Mouse (Mus musculus) layer of hippocampus, adult 11-12 months (tissue): ENCODE measurements around the gene Hist1h3f.
"Not testable (repeated sequence)": the region's sequence is repeated elsewhere in the genome, so short reads cannot be mapped to it uniquely, and the experiment has no call there.

ENCODE experiments used
- DNase-seq: peaks from one replicate; pipeline ENCODE4 v3.0.0; 2022; ENCODE audit warnings: low spot score

Gene Hist1h3f

DNA sequence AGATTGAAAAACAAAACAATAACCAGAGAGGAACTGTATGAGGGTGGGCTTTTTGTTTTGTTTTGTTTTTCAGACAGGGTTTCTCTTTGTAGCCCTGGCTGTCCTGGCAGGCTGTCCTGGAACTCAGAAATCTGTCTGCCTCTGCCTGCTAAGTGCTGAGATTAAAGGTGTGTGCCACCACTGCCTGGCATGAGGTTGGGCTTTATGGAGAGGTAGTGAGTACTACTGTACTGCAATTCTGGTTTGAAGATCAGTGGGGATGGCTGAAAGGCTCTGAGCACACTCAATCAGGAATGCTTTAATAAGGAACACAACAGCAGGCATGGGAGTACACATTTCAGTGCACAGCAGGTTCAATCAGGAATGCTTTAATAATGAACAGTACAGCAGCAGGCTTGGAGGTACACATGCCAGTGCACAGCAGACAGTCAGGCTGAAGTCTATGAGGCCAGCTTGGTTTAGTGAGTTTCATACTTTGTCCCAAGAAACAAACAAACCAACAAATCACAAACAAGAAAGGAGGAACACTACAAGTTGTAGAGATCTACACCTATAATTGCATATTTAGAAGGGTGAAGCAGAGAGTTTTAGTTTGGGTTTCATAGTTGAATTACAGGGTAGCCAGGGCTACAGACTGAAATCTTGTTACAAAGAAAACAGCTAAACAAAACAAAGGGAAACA lies 39.7 kb downstream of the Hist1h3f start:
- no peak for DNase-seq

GRCm38 (mm10) chr13:23584331-23584730 lies 40.5 kb downstream of the Hist1h3f start:
- DNase-seq: no peak

- DNase-seq: peak; percentile 72
These were observed 41.2 kb downstream of the Hist1h3f start for GRCm38 (mm10) chr13:23585029-23585441.

GRCm38 (mm10) chr13:23585442-23586098 lies 41.7 kb downstream of the Hist1h3f start:
- DNase-seq: peak; percentile 77

DNA sequence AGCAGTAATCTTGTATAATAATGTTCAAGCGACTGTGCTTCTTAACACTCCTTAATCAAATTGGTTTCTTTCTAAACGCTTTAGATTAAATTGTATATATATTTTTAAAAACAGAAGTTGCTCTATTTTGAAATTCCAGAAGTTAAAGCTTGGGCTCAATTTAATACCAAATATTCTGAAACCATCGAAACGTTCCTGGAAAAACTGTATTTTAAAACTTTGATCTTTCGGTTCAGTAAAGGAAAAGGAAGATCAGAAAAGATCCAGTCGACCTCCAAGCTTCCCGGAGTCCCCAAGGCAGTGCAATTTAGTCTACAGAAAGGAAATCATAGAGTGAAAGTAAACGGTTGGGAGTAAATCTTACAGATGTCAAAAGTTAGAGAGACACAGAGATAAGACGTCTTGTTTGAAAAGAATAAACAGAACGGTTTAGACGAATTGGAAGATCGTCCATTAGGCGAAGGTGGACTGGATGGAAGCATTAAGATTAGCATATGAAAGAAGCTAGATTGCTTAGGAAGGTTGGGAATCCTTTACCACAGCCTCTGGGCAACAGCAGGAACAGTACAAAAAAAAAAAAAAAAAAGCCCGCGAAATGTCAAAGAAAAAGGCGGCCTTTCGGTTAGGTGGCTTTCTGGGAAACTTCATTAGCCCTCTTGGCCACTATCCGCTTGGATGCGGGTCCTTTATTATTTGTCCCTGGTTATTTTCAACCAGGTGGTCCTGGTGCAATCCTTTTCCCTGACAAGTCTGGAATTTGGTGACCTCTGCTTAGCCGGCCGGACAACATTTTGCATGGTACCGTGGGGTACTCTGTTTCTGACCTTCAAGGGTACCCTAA lies 42.5 kb downstream of the Hist1h3f start:
- no peak for DNase-seq

DNA sequence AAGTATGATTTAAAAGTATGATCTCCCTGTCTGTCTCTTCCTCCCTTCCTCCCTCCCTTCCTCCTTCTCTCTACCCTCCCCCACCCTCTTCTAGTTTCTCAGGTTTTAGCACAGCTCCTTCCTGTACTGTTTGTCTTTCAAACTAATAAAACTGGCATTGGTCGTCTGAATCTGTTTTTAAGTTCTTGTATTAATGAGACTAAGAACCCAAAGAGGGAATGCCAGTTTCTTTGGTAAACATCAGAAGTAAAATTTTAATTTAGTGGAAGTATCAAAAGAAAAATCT lies 43.0 kb downstream of the Hist1h3f start:
- no peak for DNase-seq

DNA sequence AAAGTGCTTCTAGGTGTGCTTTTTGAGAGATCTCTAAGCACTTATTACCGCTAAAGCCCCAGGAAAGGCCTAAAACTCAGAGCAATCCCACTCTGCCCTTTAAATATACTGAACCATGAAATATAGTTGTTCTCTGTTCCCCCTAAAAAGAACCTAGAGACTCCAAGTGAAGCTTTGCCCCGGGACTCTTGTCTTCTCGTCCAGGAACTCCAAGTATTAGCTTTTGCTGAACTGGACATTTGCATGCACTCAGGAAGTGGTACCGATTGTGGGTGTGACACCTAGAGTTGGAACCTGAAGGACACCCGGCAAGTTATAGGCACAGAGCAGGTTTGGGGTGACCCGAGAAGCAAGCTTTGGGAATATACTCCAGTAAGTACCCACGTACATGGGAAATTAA lies 47.4 kb downstream of the Hist1h3f start:
- no peak for DNase-seq

DNA sequence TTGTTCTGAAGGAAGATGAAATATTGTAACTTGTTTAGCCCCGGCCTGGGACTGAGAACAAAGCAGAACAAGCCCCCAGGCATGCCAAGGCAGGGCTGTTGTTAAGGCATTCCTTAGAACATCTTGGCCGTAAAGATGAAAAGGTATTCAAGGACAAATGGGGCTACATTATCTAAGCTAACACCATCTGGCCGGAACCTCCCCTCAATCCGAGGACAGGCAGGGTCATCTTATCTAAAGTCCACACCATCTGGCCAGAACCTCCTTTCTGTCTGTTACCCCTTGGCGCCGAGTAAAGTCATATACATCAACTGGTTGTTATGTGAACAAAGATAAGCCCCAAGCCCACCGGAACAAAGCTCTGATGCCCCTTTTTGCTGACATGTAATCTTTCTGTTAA lies 48.0 kb downstream of the Hist1h3f start:
- DNase-seq: not testable (repeated sequence)

DNA sequence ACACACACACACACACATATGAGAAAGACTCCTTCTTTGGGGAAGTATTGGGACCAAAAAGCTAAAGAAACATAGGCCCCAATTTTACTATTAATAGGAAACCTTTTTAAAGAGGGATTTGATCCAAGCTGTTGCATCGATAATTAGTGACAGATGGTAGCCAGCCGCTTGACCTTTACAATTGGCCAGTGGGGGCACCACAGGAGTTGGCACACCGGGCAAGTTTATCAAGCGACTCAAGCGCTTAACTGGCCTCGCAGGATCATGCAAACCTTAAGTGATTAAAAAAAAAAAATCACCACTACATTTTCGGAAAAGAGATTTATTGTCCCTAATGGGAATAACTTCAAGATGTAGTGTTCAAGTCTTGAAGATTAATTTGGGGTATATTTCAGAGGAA lies 48.8 kb downstream of the Hist1h3f start:
- no peak for DNase-seq

- DNase-seq: no peak
These were observed 49.4 kb downstream of the Hist1h3f start for GRCm38 (mm10) chr13:23593051-23593770.
